Mouse (Mus musculus) limb, embryonic 12.5 days (tissue): ENCODE measurements around the gene Gpr176. TPM values are rescaled to one million over a fixed set of nuclear protein-coding genes. Genes with fewer than 3 reads are reported as not detected.

ENCODE experiments used
- ATAC-seq: fragments of 200-750 bp; cut with Nextera tagmentation; 2 replicates; pipeline ENCODE4 v1.8.0; 2017; ENCODE audit warnings: low read depth, moderate TSS enrichment; ENCODE audit not compliant: insufficient number of reproducible peaks, insufficient read depth, low FRiP score, low TSS enrichment
- H3K27ac ChIP-seq: fragments of 300-500 bp; sonication (generic); 2 replicates; pipeline ENCODE4 v1.5.1; 2016; ENCODE audit warnings: mild to moderate bottlenecking, moderate library complexity
- H3K27me3 ChIP-seq: fragments of 300-500 bp; sonication (generic); 2 replicates; pipeline ENCODE4 v1.6.1; 2016; ENCODE audit warnings: mild to moderate bottlenecking, moderate library complexity
- H3K36me3 ChIP-seq: fragments of 300-500 bp; sonication (generic); 2 replicates; pipeline ENCODE4 v1.6.1; 2016; ENCODE audit warnings: mild to moderate bottlenecking, moderate library complexity
- H3K4me1 ChIP-seq: fragments of 300-500 bp; sonication (generic); replicated peaks from 2 replicates; pipeline ENCODE4 v1.6.1; 2016
- H3K4me2 ChIP-seq: fragments of 300-500 bp; sonication (generic); 2 replicates; pipeline ENCODE4 v1.6.1; 2016; ENCODE audit warnings: mild to moderate bottlenecking, moderate library complexity
- H3K4me3 ChIP-seq: fragments of 300-500 bp; sonication (generic); replicated peaks from 2 replicates; pipeline ENCODE4 v1.5.1; 2016; ENCODE audit warnings: mild to moderate bottlenecking
- H3K9ac ChIP-seq: fragments of 300-500 bp; sonication (generic); replicated peaks from 2 replicates; pipeline ENCODE4 v1.6.1; 2016; ENCODE audit warnings: mild to moderate bottlenecking, moderate library complexity
- H3K9me3 ChIP-seq: fragments of 300-500 bp; sonication (generic); 2 replicates; pipeline ENCODE4 v1.6.1; 2016; ENCODE audit warnings: mild to moderate bottlenecking, moderate library complexity
- WGBS: fragments of 180-500 bp; shearing (Covaris S2); methylation state at CpG from one replicate; pipeline ENCODE4 v1.1.7; 2016; 5-methylcytosine and 5-hydroxymethylcytosine counted together
- polyA plus RNA-seq: library from polyadenylated mRNA; unstranded; fragments of >200 nt; fragmentation: Nextera tagmentation; extraction: Ambion mirVana; gene quantifications from 2 replicates; pipeline ENCODE4 v1.2.1, GENCODE M21; 2016

Gpr176 gene
- polyA plus RNA-seq, 1 experiment from 2014 or later, result 0.16 TPM

GRCm38 (mm10) chr2:118321094-118321493, 52.1 kb downstream of the Gpr176 start:
- Histone ChIP-seq H3K27ac (no peak overlapping the region), H3K36me3 (no peaks in the 10 kb centered on the region), H3K9ac (no peak overlapping the region), H3K9me3 (no peaks in the 10 kb centered on the region), H3K4me3 (no peak overlapping the region), H3K4me2 (no peak overlapping the region), H3K27me3 (no peaks in the 10 kb centered on the region), H3K4me1 (no peaks in the 10 kb centered on the region)
- ATAC-seq, result no peak
- 85% methylated on average over 4 of the region's 4 CpGs for WGBS

- WGBS, result 80% methylated on average over 4 of the region's 4 CpGs
- Histone ChIP-seq H3K9me3 (no peaks in the 10 kb centered on the region), H3K27me3 (no peaks in the 10 kb centered on the region), H3K9ac (no peak overlapping the region), H3K27ac (no peak overlapping the region), H3K4me3 (no peak overlapping the region), H3K4me1 (no peaks in the 10 kb centered on the region), H3K36me3 (no peaks in the 10 kb centered on the region), H3K4me2 (no peak overlapping the region)
- no peak for ATAC-seq
Measured at GRCm38 (mm10) chr2:118320519-118320918, 52.7 kb downstream of the Gpr176 start.

- 72% methylated on average over 5 of the region's 5 CpGs for WGBS
- H3K9me3 ChIP-seq, result no peaks in the 10 kb centered on the region
Measured at GRCm38 (mm10) chr2:118319176-118319575, 54.0 kb downstream of the Gpr176 start.

GRCm38 (mm10) chr2:118316939-118317338, 56.3 kb downstream of the Gpr176 start:
- Histone ChIP-seq H3K9me3 (no peaks in the 10 kb centered on the region), H3K27me3 (no peaks in the 10 kb centered on the region), H3K4me3 (no peak overlapping the region), H3K27ac (no peak overlapping the region), H3K36me3 (no peaks in the 10 kb centered on the region), H3K4me2 (no peak overlapping the region), H3K4me1 (no peaks in the 10 kb centered on the region), H3K9ac (no peak overlapping the region)
- 94% methylated on average over 2 of the region's 2 CpGs for WGBS
- ATAC-seq, result no peak

More at GRCm38 (mm10) chr2:118319176-118319575, 54.0 kb downstream of the Gpr176 start:
- Histone ChIP-seq H3K27ac (no peak overlapping the region), H3K27me3 (no peaks in the 10 kb centered on the region), H3K4me3 (no peak overlapping the region), H3K9ac (no peak overlapping the region), H3K36me3 (no peaks in the 10 kb centered on the region), H3K4me2 (no peak overlapping the region), H3K4me1 (no peaks in the 10 kb centered on the region)
- no peak for ATAC-seq

GRCm38 (mm10) chr2:118315656-118316402, 57.4 kb downstream of the Gpr176 start:
- Histone ChIP-seq H3K27me3 (no peaks in the 10 kb centered on the region), H3K9ac (no peak overlapping the region), H3K36me3 (no peaks in the 10 kb centered on the region), H3K4me2 (no peak overlapping the region), H3K4me1 (no peaks in the 10 kb centered on the region), H3K4me3 (no peak overlapping the region), H3K9me3 (no peaks in the 10 kb centered on the region), H3K27ac (no peak overlapping the region)
- no peak for ATAC-seq
- WGBS, result 84% methylated on average over 12 of the region's 12 CpGs

- Histone ChIP-seq H3K27ac (no peak overlapping the region), H3K27me3 (no peaks in the 10 kb centered on the region), H3K4me1 (0 out of 2 replicates have a peak, but pooled peaks cover 2% of the 10 kb centered on the region), H3K9me3 (no peaks in the 10 kb centered on the region), H3K4me3 (no peak overlapping the region), H3K36me3 (no peaks in the 10 kb centered on the region), H3K4me2 (no peak overlapping the region), H3K9ac (no peak overlapping the region)
- WGBS, result 66% methylated on average over 8 of the region's 8 CpGs
- no peak for ATAC-seq
Measured at GRCm38 (mm10) chr2:118307561-118307960, 65.7 kb downstream of the Gpr176 start.

- H3K4me3 ChIP-seq, result no peak overlapping the region
- H3K4me2 ChIP-seq, result no peak overlapping the region
- H3K36me3 ChIP-seq, result no peaks in the 10 kb centered on the region
- no peak overlapping the region for H3K27ac ChIP-seq
- WGBS, result 68% methylated on average over 2 of the region's 2 CpGs
- H3K9me3 ChIP-seq, result no peaks in the 10 kb centered on the region
- H3K27me3 ChIP-seq, result no peaks in the 10 kb centered on the region
- no peak for ATAC-seq
- H3K4me1 ChIP-seq, result 0 out of 2 replicates have a peak, but pooled peaks cover 2% of the 10 kb centered on the region
- no peak overlapping the region for H3K9ac ChIP-seq
Measured at GRCm38 (mm10) chr2:118306966-118307365, 66.3 kb downstream of the Gpr176 start.

GRCm38 (mm10) chr2:118306522-118306895, 66.7 kb downstream of the Gpr176 start:
- ATAC-seq, result no peak
- Histone ChIP-seq H3K36me3 (no peaks in the 10 kb centered on the region), H3K4me1 (0 out of 2 replicates have a peak, but pooled peaks cover 2% of the 10 kb centered on the region), H3K27me3 (no peaks in the 10 kb centered on the region), H3K4me2 (no peak overlapping the region), H3K4me3 (no peak overlapping the region), H3K9me3 (no peaks in the 10 kb centered on the region), H3K9ac (no peak overlapping the region), H3K27ac (no peak overlapping the region)
- 24% methylated on average over 3 of the region's 3 CpGs for WGBS

GRCm38 (mm10) chr2:118305827-118306521, 67.2 kb downstream of the Gpr176 start:
- no peak for ATAC-seq
- Histone ChIP-seq H3K27me3 (no peaks in the 10 kb centered on the region), H3K27ac (no peak overlapping the region), H3K4me3 (no peak overlapping the region), H3K9me3 (no peaks in the 10 kb centered on the region), H3K4me2 (no peak overlapping the region), H3K9ac (no peak overlapping the region), H3K4me1 (0 out of 2 replicates have a peak, but pooled peaks cover 2% of the 10 kb centered on the region), H3K36me3 (no peaks in the 10 kb centered on the region)
- 70% methylated on average over 7 of the region's 7 CpGs for WGBS

- Histone ChIP-seq H3K4me2 (no peak overlapping the region), H3K27me3 (no peaks in the 10 kb centered on the region), H3K4me3 (no peak overlapping the region), H3K9ac (no peak overlapping the region), H3K36me3 (no peaks in the 10 kb centered on the region), H3K4me1 (0 out of 2 replicates have a peak, but pooled peaks cover 2% of the 10 kb centered on the region), H3K9me3 (no peaks in the 10 kb centered on the region), H3K27ac (no peak overlapping the region)
- WGBS, result 25% methylated on average over 4 of the region's 4 CpGs
- no peak for ATAC-seq
Measured at GRCm38 (mm10) chr2:118303456-118303855, 69.8 kb downstream of the Gpr176 start.

- no peak overlapping the region for H3K9ac ChIP-seq
- H3K9me3 ChIP-seq, result no peaks in the 10 kb centered on the region
- ATAC-seq, result no peak
- H3K4me1 ChIP-seq, result no peaks in the 10 kb centered on the region
- H3K4me2 ChIP-seq, result no peak overlapping the region
- H3K27me3 ChIP-seq, result no peaks in the 10 kb centered on the region
- no peaks in the 10 kb centered on the region for H3K36me3 ChIP-seq
- H3K4me3 ChIP-seq, result no peak overlapping the region
- 73% methylated on average over 2 of the region's 2 CpGs for WGBS
- H3K27ac ChIP-seq, result no peak overlapping the region
Measured at GRCm38 (mm10) chr2:118301656-118302055, 71.6 kb downstream of the Gpr176 start.
